Mouse (Mus musculus) 3T3-L1 (cell line): ENCODE results near the gene Psmd12.
A peak's percentile ranks its signal among the peaks of the same experiment; 100 is the strongest.

Source experiments
- DNase-seq: peaks from one replicate; pipeline ENCODE4 v3.0.0-alpha.2; 2015; ENCODE audit warnings: low read depth, low spot score

Psmd12 gene

DNA sequence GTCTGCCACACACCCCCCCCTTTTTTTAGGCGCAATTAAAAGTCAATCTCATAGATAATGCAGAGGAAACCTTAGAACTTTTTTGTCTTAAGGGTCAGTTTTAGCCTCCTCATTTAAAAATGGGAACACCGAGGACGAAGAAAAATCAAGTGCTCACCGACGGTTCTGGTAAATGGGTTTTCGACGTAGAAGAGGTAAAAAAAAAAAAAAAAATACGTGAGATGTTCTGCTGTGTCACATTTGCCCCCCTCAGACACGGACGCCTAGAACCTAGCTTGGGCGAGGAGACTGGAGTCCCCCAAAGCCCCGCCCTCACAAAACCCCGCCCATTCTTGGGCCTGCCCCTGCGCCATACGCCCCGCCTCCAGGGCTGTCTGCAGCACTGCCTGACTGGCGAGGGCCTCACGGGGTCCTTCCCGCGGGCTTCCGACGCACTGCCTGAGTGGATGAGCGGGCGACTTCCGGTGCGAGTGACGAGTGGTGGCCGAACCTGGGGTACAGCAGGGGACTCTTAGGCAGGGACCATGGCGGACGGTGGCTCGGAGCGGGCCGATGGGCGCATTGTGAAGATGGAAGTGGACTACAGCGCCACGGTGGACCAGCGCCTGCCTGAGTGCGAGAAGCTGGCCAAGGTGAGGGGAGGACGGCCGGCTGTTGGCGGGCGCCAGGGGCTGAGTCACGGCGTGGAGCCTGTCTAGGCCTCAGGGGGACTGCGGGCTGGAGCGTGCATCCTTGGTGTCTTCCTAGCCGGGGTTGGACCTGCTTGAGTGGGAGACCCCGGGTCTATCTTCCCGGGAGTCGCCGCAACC is at the start of gene Psmd12:
Gene Psmd12 (plus strand): TSS at position 432 of the 809 bp plus-strand sequence.
- DNase-seq = peak; percentile 90

DNA sequence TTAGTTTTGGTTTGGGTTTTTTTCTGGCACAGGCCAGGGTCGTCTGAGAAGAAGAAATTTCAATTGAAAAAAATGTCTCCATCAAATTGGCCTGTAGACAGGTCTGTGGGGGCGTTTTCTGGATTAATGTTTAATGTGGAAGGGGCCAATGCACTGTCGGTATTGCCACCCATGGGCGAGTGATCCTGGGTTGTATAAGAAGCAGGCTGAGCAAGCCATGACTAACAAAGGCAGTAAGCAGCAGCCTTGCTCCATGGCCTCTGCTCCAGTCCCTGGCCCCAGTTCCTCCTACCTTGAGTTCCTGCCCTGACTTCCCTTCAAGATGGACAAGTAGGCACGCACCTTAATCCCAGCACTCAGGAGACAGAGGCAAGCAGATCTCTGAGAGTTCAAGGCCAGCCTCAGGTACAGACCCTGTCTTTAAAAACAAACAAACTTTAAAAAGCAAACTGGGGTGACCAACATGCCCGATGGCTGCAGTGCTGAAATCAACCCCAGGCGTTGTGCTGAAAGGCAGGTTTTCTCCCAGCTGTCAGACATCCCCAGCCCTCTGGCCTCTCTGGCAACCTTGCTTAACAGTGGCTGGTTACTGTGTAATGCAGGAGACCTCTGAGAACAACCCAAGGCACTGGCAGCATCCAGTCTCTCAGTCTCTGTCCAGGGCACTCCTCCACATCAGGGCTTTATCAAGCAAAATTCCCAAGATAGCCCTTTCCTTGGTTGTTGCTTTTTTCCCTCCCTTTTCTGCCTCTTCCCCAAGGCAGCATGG is 47.9 kb upstream of the Psmd12 start:
- DNase-seq = no peak

GRCm38 (mm10) chr11:107435776-107436449 is 43.4 kb upstream of the Psmd12 start:
- DNase-seq = no peak

- peak; percentile 54 for DNase-seq
These were observed 41.6 kb upstream of the Psmd12 start for GRCm38 (mm10) chr11:107437723-107438122.

GRCm38 (mm10) chr11:107438140-107438539 is 41.1 kb upstream of the Psmd12 start:
- DNase-seq = peak; percentile 46

GRCm38 (mm10) chr11:107441050-107441449 is 38.2 kb upstream of the Psmd12 start:
- DNase-seq = no peak

- DNase-seq = no peak
These were observed 35.9 kb upstream of the Psmd12 start for GRCm38 (mm10) chr11:107443121-107444095.

DNA sequence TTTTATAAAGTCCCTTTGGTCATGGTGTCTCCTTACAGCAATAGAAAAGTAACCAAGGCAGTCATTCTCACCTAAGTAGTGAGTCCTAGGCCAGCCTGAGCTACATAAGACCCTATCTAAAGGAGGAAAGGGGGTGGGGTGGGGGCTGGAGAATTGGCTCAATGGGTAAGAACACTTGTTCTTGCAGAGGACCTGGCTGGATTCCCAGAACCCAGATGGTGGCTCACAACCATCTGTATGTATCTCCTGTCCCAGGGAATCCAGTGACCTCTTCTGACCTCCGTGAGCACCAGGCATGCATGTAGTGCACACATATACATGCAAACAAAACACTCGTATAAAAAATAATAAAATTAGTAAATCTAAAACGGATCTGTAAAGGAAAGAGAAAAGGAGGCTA is 33.6 kb upstream of the Psmd12 start:
- DNase-seq = no peak

DNA sequence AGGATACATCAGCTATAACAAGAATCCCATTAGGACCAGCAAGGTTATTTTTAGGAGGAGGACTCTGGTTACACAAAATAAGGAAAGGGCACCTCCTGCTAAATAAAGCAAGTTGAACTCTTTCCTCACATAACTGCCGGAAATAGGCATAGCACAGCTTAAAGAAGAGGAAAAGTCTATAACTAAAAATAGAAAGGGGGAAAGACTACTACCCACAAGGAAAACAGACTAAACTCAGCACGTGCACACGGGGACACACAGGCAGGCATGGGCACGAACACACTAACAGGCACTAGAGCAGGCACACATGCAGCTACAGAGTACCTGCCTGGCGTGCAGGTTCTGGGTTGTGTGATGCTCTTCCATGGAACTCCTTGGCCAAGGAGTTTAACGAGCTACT is 32.6 kb upstream of the Psmd12 start:
- DNase-seq = no peak

- DNase-seq = no peak
These were observed 31.9 kb upstream of the Psmd12 start for GRCm38 (mm10) chr11:107447349-107447748.

GRCm38 (mm10) chr11:107447915-107448314 is 31.4 kb upstream of the Psmd12 start:
- DNase-seq = no peak

DNA sequence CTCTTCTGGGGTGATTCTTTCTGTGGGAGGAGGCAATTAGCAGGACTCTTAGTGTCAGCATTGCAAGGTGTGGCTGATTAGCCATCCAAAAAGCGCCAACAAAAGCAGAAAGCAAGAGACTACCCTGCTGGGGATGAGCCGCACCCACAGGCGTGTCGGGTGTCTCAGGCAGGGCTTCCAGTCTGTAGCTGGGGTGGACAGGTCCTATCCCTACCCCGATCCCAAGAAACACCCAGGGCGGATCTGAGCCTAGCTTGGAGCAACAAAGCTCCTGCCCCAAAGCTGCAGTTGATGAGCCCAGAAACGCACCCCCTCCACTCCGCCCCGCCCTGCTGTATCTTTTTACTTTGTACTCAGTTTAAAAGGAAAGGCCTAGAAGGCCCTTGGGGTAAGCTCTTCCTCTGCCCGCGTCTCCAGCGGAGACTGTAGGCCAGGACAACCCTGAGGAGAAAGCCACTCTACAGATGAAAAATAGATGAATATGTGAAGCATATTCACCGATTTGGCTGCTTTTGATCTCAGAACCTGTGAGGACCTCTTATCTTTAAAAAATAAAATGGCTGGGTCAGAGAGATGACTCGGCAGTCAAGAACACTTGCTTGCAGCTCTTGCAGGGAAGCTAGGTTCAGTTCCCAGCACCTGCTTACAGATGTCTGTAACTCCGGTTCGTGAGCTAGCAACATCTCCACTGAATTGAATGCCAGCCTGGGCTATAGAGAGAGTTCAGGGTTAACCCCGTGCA is 29.9 kb upstream of the Psmd12 start:
- no peak for DNase-seq

- DNase-seq = no peak
These were observed 29.2 kb upstream of the Psmd12 start for GRCm38 (mm10) chr11:107450097-107450496.

GRCm38 (mm10) chr11:107451106-107451505 is 28.2 kb upstream of the Psmd12 start:
- peak; percentile 49 for DNase-seq

DNA sequence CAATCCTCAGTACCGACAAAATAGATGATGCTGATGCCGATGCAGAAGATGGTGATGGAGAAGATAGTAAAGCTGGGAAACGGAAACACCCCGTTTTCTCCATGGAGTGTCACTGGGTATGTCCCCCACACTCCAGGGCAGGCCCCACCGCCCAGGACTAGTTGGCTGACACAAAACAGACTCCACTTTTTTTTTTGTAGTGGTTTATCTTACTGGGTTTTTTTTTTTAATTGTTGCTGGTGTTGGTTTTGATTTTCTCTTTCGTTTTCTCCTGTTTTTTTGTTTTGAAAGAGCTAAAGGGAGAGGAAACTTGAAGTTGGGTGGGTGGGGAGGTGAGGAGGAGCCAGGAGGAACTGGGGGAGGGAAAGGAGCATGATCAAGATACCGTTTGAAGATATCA is 27.2 kb upstream of the Psmd12 start:
- no peak for DNase-seq

DNA sequence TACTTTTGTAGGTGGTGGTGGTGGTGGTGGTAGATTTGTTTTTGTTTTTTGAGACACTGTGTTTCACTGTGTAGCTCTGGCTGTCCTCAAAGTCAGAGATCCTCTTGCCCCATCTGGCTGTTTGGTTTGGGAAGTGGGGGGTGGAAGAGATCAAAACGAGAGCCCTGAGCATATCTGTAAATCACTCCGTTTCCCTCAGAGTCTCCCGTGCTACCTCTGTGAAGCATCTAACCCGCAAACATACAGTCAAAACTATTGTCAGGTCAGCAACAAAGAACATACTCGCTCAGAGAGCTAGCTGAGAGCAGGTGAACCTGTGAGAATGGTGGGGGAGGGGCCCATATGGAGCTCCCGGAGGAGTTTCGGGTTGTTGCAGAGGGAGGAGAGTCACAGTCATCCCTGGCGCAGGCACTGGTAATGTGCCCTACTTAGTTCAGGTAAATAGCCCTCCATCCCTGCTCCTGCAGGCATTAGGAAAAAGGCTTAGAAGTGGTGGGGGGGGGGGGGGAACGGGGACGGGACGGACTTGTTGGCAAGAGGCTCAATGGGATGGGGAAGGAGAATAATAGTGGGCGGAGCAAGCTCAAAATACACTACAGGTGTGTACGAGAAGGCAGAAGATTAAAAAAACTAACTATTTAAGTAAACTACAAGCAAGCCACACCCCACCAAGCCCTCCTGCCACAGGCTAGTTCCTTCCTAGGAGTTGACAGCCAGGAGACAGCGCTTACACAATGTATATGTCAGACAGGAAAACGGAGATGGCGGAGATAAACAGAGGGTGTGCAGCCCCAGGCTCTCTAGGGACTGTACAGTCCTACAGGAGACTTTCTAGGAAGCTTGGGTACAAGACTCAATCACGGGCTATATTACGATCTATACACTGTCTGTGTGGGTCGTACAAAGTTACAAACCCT is 24.5 kb upstream of the Psmd12 start:
- no peak for DNase-seq

DNA sequence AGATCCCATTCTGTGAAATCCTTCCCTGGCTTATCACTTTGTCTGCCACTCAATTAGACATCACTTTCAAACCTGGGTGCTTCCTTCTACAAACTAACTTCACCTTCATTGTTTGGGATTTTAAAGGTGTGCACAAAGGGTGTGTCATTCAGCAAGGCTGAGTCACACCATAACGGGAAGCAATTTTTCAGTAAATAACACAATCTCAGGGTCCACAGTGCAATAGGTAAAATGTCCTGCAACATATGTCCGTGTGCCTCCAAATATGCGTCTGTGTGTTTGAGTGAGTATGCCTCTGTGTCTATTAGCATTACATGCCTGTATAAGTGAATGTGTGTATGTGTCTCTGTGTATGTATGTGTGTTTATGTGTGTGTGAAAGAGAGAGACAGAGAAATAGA is 22.0 kb upstream of the Psmd12 start:
- no peak for DNase-seq

DNA sequence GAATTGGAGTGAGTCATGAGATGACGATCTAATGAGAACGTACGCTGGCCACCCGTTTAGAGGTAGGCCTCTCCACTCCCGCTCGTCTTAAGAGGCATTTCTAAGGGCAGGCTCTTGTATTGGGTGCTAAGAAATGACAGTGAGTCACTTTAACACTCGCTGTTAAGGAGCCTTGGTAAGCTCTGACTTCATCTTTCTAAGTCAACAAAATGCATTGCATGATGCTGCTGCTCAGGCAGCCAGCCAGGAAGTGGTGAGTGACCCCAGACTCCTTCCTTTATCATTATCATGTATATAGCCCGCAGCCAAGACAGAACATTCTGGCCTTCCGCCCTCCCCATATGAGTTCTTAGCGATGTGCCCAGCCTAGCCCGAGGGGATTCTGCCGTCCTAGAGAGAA is 21.0 kb upstream of the Psmd12 start:
- peak; percentile 36 for DNase-seq

DNA sequence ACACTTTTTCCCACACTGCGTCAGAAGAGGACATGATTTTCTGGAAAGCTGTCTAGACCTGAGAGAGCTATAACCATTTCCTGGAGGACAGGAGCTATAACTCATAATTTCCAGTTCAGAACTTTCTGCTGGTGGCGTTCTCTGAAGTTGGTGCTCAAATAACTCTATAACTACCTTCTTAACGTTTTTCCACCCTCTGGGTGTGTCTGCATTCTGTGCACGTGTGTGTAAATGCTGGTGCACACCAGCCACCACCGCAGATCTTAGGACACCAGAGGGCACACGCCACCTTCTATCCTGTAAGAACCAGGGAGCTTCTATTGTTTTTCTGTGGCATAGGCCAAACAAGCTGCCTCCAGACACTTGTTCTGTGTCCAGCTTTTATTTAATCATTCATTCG is 20.3 kb upstream of the Psmd12 start:
- no peak for DNase-seq
